Mouse (Mus musculus): Measurements from ENCODE around the gene Ddx52.

Ddx52 gene

GRCm38 (mm10) chr11:83941950-83942840 lies at the start of gene Ddx52:
TSS of gene Ddx52 (plus strand) at chr11:83942062.
- peak; percentile 90 to 91 for DNase-seq

- DNase-seq: no peak
Measured at GRCm38 (mm10) chr11:83893325-83893724, 48.5 kb upstream of the Ddx52 start.

DNA sequence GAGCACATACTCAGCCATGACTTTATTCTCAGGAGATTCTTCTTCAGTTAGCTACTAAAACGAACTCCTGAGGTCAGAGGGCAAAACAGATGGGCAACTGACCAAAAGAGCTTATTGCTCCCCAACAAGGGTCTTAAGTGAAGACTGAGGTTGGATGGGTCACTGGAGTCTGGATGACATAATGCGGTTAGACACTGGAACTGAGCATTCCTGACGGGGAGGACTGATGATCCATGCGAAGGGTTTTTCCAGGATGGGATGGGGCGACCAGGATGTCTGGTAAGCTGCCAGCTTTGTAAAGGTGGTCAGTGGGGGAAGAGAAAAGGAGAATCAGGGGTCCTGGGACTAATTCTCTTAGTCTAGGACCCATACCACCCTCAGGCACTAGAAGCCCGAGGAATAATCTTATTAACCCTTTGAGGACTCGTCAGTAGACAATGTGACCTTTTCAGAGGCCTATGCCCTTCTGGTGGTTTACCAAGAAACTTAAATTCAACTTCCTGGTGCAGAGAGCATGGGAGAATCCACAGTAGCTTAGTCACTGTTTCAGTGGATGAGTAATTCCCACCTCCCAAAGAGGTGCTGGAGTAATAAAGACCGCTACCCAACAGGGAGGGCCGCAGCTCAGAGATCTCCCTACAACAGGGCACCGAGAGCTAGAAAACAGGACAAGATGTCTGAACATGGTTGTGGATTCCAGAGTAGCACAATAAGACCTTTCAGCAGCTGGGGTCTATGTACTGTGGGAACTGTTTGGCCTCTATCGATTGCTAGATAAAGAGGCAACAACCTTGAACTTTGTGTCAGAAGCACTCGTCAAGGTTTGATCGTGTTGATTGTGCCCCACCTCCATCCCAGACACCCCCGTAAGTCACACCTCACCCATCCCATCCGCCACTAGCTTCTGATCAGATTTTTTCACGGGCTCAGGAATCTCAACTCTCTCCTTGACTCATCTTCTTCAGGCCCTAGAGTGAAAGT lies 45.1 kb upstream of the Ddx52 start:
- no peak for DNase-seq

DNA sequence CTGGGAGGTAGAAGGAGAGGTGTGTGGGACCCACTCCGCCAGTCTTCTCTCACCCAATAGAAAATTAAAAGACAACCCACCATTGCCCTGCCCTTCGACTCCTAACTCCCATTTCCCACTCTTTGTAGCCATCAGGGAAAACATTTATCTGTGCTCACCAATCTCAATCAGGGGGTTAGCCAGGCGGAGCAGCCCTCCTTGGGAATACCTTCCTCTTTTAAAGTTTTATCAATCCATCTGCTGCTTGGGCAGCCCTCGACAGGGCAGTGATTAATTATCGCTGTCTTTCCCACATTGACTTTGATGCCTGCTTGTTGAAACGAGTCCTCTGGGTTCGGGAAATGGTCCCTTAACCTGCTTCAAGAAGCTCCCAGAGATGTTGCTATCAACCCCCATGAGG lies 44.3 kb upstream of the Ddx52 start:
- no peak for DNase-seq

DNA sequence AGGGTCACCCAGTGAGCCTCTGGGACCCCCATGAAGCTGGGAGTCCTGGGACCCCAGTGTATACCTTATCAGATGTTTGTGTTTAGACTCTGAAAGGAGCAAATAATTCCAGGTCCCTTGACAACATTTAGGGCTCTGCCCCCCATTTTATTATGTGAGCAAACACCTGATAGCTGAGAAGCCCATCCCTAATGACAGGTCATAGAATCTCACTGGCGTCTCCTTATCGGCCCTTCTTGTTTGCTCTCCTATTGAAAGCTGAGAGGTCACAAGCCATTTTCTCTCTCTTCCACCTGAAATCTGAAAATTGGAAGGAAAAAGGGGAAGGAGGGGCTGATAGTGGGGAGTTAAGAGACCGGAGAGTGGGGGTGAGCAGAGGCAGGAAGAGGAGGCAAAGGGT lies 39.0 kb upstream of the Ddx52 start:
- no peak for DNase-seq

- no peak for DNase-seq
Measured at GRCm38 (mm10) chr11:83905756-83906155, 36.1 kb upstream of the Ddx52 start.

- DNase-seq: no peak
Measured at GRCm38 (mm10) chr11:83908376-83908775, 33.5 kb upstream of the Ddx52 start.

GRCm38 (mm10) chr11:83913824-83914311 lies 28.0 kb upstream of the Ddx52 start:
- no peak for DNase-seq

- DNase-seq: no peak
Measured at GRCm38 (mm10) chr11:83914501-83914900, 27.4 kb upstream of the Ddx52 start.

- no peak for DNase-seq
Measured at GRCm38 (mm10) chr11:83922600-83922999, 19.3 kb upstream of the Ddx52 start.

- DNase-seq: peak in 1 of 2 experiments; percentile 15
Measured at GRCm38 (mm10) chr11:83927097-83927496, 14.8 kb upstream of the Ddx52 start.

DNA sequence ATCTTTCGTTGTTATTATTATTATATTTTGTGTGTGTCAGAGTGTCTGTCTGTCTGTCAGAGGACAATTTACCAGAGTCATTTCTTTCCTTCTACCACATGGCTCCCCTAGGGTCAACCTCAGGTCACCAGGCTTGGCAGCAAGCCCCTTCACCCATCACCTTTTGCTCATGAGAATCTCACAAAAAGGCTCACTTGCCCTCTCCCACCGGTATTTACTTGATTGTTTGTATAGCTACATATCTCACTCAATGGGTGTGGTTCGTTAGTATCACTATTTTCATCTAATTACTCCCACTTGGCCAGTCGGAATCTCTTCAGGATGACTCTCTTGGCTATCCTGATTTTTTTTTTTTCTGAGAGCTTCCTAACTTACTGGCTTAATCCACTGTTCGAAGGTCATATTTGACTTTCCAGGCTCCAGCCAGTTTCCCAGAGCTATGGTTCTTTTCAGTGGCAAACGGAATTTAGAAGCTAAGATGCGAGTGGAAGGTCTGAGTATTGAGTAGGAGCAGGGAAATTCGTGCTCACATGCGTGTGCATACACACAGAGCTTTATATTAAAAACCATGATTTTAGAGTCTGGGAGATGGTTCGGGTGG lies 9.3 kb upstream of the Ddx52 start:
- DNase-seq: no peak

GRCm38 (mm10) chr11:83933376-83933775 lies 8.5 kb upstream of the Ddx52 start:
- DNase-seq: no peak

DNA sequence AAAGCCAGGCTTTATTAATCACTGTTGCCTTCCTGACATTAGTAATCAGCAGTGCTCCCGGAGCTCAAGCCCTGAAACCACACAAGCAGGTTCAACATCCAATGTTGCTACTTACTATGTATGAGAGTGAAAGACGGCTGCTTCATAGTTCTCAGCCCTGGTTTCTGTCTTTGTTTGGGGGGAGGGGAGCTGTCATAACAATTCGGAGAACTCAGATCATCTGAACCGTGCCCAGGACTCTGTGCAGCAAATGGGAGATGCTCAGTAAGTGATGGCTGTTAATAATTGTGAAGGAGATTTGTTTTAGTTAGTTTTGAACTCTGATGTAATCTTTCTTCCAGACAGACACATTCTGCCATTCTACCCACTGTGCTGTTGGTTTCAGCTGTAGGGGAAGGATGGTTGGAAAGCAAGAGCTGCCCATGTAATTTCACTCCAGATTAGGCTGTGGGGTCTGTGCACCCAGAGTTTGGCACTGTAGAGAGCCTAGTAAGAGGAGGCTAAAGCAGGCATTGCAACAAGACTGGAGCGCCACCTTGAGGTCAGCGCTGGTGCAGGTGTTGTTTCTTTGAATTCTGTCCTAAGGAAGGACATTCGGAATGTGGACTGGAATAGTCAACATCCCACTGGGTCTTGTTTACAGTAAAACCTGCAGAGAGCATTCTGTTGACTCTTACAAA lies 5.7 kb upstream of the Ddx52 start:
- DNase-seq: peak; percentile 86 to 90

DNA sequence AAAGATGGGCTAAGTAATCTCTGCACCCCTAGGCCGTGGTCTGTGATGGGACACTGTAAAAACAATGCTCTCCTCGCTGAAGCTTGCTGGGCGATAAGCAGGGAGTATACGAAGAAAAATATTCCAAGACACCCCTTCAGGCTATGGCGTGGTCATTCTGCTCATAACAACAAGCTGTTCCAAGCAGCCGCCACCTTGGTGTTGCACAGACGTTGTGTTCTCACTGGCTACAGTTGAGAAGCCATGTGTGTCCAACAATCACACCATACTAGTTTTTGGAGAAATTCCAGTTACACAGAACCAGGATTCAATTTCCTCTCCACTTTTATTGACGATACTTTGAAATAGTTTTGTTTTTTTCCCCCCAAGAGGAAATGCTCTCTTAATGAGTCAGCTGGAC lies 3.3 kb upstream of the Ddx52 start:
- DNase-seq: no peak

DNA sequence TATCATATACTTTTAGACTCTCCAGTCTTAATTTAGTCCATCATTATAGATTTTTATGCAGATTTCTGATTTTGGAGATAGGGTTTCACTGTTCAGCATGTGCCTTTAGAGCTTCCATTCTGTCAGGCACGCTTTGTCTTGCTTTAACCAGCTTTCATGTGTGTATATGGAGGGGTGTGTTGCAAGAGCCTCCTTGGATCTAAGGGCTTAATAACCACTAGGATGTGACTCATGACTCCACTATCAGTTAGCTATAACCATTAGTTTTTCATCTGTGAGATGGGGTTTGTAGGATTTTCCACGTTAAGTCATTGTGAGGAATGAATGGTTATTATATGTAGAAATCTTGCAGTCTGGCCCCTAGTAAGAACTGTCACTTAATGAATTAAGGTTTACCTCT lies 15.0 kb downstream of the Ddx52 start:
- no peak for DNase-seq

DNA sequence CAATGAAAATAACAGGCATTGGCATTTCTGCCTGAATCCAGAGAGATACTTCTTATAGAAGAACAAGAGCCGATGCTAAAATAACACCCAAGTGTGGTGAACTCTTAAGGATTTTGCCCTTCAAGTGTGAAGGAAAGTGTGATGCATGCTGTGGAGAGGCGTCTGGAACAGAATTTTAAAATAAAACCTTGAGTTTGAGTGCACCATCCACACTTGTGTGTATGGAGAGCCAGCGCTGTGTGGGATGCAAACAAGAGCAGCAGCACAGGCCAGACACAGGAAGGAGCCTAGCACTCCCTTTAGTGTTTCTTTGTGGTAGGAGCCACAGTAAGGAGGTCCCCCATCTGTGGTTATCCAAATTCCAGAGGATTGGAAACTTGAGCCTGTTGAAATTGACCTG lies 20.1 kb downstream of the Ddx52 start:
- DNase-seq: no peak

- DNase-seq: peak; percentile 93 to 95
Measured at GRCm38 (mm10) chr11:83963991-83964921, 22.4 kb downstream of the Ddx52 start, which contains the start of gene Synrg. TSS of gene Synrg (plus strand) at chr11:83964428.

DNA sequence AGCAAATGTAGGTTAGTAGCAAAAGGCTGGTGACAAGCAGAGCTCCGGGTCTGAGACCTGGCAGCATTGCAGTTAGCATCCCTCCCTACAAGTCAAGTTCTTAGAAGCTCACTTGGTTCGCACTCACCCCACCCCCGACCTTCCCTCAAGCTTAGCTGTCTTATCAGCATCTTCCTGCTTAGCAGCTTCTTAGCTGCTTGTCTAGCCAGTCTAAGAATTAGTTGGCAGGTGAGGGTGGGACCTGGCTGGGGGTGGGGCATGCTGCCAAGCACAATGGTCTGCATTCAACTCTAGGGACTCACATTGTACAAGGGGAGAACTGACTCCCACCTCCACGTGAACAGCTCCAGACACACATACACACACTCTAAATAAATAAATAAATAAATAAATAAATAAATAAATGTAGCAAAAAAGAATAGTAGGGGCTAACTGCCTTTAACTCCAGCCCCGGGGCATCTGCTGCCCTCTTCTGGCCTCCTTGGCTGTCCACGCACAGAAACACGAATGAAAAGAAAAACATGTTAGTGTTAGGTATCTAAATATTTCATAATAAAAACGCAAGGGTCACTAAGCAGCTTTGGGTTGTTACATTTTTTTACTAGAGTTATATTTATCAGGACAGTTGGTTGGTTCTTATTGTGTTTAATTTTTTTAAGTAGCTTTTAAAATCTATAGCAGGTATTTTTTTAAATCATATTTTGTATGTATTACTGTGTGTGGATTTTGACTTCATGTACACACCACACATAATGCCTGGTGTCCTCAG lies 25.8 kb downstream of the Ddx52 start:
- peak; percentile 51 to 52 for DNase-seq

GRCm38 (mm10) chr11:83968205-83968575 lies 26.3 kb downstream of the Ddx52 start:
- DNase-seq: no peak
